Mouse (Mus musculus): ENCODE measurements at regions not wholly inside any gene's neighbourhood (a gene's known extent, or its start where the extent isn't known, plus 50 kb on each side); places are given as distances from the start of the nearest gene placed in this dataset.

DNA sequence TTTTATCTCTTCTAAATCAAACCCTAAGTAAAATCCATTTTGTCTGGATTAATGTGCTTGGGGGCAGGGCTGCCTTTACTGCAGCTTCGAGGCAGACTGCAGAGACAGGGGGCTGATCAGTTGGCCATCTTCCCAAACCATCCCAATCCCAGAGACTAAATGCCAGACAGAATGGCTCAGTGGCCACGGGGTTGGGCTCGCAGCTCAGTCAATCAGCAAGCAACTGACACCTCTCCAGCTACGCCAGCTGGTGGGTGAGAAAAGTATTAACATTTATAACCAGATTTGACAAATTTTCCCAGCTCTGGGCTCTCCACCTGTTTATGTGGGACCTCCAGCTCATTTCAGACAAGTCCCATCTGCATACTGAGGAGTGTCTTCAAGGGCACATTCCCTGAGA lies 220.7 kb downstream of the Fam76b start:
- TF ChIP-seq CTCF (IDR thresholded peaks at IDR 0.05; ENCODE audit: control insufficient read depth, insufficient read depth, insufficient read length) (no peak), MYOD1 (IDR thresholded peaks at IDR 0.05; ENCODE audit: control insufficient read depth, insufficient read length, low read depth) (no peak), MYOG (IDR thresholded peaks at IDR 0.05; ENCODE audit: control insufficient read depth, extremely low read depth, insufficient read length) (no peak), USF1 (IDR thresholded peaks at IDR 0.05; ENCODE audit: low read depth) (no peak)

Measured in C2C12 (cell line).